Mouse (Mus musculus) spleen, postnatal 0 days (tissue): ENCODE data around the gene Adap2. TPM values are rescaled to one million over a fixed set of nuclear protein-coding genes. Genes with fewer than 3 reads are reported as not detected.

Source experiments
- polyA plus RNA-seq: library from polyadenylated mRNA; unstranded; fragments of >200 nt; fragmentation: Nextera tagmentation; extraction: Ambion mirVana; gene quantifications from 2 replicates; pipeline ENCODE4 v1.2.1, GENCODE M21; 2015

Gene Adap2
- polyA plus RNA-seq = 3.2 and 4.0 TPM in 2 replicates

GRCm38 (mm10) chr11:80153857-80154495 is at the start of gene Adap2:
Gene Adap2 (plus strand): TSS chr11:80154105.

GRCm38 (mm10) chr11:80141825-80142521 is 11.9 kb upstream of the Adap2 start, which contains the start of gene Tefm:
Gene Tefm (minus strand): TSS chr11:80142175.

GRCm38 (mm10) chr11:80183705-80184255 is 29.9 kb downstream of the Adap2 start, which contains the start of gene Rnf135:
Gene Rnf135 (plus strand): TSS chr11:80183851.

DNA sequence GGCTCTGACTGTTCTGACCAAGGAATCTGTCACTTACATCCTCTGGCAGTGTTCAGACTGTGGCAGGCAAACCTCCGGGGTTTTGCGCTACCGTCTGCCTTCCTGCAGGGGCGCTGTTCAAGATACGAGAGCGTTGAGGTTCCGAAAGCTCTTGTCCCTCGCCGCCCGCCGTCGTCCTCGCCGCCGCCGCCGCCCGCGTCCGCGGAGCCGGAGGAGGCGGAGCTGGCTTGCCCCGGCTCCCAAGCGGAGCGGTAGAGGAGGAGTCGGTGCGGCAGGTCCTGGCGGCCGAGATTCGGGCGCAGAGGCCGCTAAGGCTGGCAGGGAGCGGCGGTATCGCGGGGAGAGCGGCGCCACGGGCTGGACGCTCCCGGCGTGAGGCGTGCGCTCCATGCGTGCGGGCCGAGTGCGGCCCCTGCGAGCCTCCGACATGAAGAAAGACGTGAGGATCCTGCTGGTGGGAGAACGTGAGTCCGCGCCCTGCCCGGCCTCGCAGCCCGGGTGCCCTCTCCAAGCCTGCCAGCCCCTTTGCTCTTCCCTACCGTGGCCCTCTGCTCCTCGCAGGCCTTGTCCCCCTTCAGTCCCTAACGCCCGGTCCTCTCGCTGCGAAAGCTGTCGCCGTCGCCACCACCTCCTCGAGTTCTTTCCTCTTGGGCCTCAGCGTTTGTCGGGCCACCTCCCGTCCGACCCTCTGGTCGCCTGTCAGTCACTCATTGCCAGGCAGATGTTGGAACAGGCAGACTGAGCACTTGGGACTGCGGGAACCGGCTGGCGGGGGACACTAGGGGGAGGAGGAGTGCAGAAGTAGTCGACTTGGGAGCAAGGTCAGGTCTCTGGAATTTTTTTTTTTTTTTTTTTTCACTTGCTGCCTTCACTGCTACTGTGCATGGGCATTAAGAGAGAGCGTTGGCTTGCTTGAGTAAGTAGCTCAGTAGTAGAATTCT is 55.2 kb downstream of the Adap2 start, which contains the start of gene Rhot1:
Rhot1 (plus strand) TSS at position 160 of the 941 bp plus-strand sequence.

Other genes with a start within 250 kb of the Adap2 start
- 25.1 and 28.4 TPM in 2 replicates for gene Utp6, start 191.7 kb upstream of the Adap2 start, polyA plus RNA-seq
- gene Suz12, start 161.0 kb upstream of the Adap2 start, polyA plus RNA-seq = 33.6 and 34.4 TPM in 2 replicates
- gene Crlf3, start 73.1 kb upstream of the Adap2 start, polyA plus RNA-seq = 97.9 and 110 TPM in 2 replicates
- 14.4 and 16.7 TPM in 2 replicates for gene Atad5, start 64.7 kb upstream of the Adap2 start, polyA plus RNA-seq
- 12.3 and 12.5 TPM in 2 replicates for gene Tefm, start 11.9 kb upstream of the Adap2 start, polyA plus RNA-seq
- 6.5 and 7.6 TPM in 2 replicates for gene Rnf135, start 29.7 kb downstream of the Adap2 start, polyA plus RNA-seq
- 18.3 and 22.2 TPM in 2 replicates for gene Rhot1, start 54.9 kb downstream of the Adap2 start, polyA plus RNA-seq
- gene Rhbdl3, start 146.8 kb downstream of the Adap2 start, polyA plus RNA-seq = 1.1 and 1.4 TPM in 2 replicates
- gene 5730455P16Rik, start 223.9 kb downstream of the Adap2 start, polyA plus RNA-seq = 10.9 and 11.1 TPM in 2 replicates
- gene Zfp207, start 229.2 kb downstream of the Adap2 start, polyA plus RNA-seq = 142 and 144 TPM in 2 replicates